Mouse (Mus musculus) left cerebral cortex, postnatal 36 days (tissue): ENCODE data around the gene Panx2. TPM values are rescaled to one million over a fixed set of nuclear protein-coding genes. Genes with fewer than 3 reads are reported as not detected.
A peak's percentile ranks its signal among the peaks of the same experiment; 100 is the strongest.

Source experiments
- DNase-seq, 2 experiments: peaks; one replicate each; pipeline ENCODE4 v3.0.0; 2021 to 2022; ENCODE audit warnings: low spot score in 2 of 2, mixed read lengths in 1 of 2
- intact Hi-C: fragments of 180-260 bp; cut with DNase I; formaldehyde crosslinking; loops from one replicate; pipeline ENCODE4 v1.15.1; 2025
- total RNA-seq, 2 experiments: library from RNA; stranded (reverse); gene quantifications; 2 replicates each; pipeline ENCODE4 v1.2.3; 2021

Gene Panx2
- total RNA-seq, 2 experiments from 2014 or later = 100 to 103 TPM

DNA sequence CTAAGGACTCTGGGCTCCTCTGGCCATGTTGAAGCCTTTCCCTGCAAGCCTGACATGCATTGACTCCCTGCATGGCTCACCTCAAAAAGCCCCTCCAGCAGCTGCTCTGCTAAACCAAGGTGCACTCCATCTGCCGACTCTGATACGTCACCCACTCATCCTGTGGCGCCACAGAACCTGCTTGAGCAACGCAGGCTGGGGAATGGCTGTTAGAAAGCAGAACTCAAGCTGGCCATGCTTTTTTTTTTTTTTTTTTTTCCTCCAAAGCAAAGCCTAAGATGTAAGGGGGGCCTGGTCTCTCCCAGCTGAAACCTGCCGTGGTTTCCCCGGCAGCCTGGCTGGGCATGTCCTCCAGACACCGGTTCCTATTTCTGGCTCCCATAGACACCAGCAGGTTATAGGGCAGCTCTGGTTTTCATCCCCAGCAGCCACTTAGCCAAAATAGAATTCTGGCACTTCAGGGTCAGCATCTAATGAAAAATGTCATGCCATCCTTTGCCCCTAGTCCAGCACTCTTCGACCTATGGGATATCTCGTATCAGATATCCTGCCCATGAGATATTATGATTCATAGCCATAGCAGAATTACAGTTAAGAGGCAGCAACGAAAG, 14.6 kb downstream of the Panx2 start:
- DNase-seq = no peak
- intact Hi-C loops = loop anchor here (2.0 kb wide), 1 partner anchor 13 kb away; no protein-coding TSS in a partner anchor

DNA sequence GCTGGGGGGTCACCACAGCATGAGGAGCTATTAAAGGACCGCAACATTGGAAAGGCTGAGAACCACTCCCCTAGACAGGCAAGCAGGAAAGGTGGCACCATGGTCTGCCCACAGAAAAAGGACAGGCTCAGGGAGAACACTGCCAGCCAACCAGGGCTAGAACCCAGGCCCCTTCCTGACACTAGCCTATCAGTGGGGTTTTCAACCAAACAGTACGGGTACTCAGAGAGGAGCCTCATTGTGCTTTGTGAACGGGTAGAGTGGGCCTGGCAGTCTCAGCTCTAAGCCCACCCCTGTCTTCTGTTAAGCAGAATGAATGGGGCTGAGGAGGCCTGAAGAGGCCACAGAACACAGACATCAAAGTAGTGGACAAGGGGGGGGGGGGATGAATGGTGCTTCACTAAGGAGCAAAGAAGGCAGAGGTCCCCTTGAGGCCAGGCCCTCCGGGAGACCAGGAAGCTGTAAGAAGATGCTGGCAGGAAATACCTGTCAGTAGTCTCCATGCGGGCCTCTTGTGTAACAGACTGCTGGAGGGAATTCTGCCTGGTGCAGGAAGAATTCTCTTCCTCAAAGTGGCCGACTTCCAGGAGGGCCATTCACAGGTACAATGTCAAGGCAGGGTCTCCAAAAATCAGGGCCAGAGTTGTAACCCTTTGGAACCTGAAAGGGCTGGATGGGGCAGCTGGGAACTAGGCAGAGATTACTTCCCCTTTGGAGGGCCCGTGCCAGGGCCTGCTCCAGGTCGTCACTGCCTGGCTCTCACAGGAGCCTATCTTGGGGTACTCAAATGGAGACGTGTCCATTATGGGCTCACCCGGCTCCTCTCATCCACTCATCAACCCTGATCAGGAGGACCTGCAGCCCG, 15.3 kb downstream of the Panx2 start, which contains the start of gene Trabd:
TSS of gene Trabd (plus strand) at position 512 of the 865 bp plus-strand sequence.
- DNase-seq = no peak
- intact Hi-C loops = loop anchor here (2.0 kb wide), 1 partner anchor 14 kb away; no protein-coding TSS in a partner anchor

DNA sequence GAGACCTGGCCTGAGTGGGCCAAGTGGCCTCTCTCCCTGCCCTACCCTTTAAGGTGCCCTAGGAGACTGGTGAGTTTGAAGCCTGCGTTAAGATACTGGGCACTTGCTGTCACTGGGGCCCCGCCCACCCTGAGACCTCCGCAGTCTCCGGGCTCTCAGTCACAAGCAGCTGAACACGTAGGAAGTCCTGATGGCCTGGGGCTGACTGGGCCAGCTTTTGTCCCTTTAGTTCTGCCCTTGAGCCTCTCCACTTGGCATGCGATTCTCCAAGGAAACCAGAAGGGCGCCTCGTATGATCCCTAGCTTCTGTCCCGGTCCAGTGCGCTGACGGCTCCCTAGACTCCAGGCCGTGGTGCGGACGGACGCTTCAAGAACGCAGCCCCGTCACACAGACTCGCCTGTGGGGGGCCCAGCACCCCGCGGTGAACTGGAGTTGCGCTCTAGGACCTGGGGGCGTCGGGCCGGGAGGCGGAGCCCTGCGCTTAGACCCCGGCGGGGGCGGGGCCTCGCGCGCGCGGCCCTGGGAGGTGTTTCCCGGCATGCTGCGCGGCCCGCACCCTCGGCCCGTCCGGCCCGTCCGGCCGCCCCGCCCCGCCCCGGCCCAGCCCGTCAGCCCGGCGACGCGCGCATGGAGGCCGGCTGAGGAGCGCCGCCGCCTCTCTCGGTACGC, 16.1 kb downstream of the Panx2 start:
- DNase-seq = peak; percentile 83 to 85
- intact Hi-C loops = loop anchor here (1.0 to 2.0 kb wide), 2 partner anchors 14 to 15 kb away; partner anchors contain the start of gene Selenoo

DNA sequence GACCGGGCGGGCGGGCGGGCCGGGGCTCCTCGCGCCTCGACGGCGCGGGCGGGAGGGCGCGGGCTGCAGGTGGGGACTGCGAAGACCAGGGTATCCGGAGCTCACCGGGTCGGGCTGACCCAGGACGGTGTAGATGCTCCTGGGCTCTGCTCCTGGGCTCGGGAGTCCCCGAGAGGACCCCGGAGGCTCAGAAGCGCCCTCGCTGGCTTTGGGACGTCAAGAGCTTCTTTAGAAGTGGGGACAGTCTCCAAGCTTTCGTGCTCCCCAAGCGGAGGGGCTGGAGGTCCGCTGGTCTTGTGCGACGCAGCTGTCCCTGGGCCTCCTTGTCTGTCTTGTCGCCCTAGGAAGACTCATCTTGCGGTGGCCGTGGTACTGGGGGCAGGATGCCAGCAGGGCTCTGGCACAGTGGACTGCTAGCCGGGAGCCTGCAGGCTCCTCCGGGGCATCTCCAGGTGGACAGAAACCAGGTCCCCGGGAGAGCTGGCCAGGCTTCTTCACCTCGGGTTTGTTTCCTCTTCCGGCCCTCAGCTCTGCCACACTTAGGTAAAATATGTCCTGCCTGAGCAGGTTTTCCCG, 16.7 kb downstream of the Panx2 start:
- intact Hi-C loops = loop anchor here (1.0 kb wide), 1 partner anchor 13 kb away; the partner anchor contains the start of gene Selenoo
- DNase-seq = peak; percentile 46 to 47

DNA sequence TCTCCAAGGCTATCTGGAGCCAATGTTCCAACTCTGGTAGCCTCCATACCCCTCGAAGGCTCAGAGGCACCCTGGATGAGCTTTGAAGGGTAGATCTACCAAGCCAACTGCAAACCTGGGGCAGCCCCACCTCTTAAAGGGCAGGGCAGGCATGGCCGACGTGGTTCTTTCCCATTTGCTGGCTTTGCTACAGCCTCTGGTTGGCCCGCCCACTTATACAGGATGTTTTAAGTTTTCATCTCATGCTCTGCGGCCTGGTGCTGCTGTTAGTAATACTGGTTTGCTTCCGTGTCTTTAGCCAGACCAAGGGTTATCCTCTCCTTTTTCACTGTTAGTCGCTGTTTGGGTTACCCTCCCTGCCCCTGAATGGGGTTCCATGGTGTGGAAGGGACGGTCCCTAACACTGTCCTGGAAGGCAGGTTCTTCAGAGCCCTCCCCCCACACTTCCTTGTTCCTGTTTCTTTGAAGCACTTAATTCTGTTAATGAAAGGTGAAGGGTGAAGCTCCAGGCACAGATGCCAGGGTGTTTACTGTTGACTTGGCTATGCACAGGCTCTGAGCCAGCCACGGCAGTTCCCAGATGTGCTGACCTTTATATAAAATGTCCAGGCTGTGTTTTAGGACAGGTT, 18.8 kb downstream of the Panx2 start:
- DNase-seq = no peak
- intact Hi-C loops = no loop called here

DNA sequence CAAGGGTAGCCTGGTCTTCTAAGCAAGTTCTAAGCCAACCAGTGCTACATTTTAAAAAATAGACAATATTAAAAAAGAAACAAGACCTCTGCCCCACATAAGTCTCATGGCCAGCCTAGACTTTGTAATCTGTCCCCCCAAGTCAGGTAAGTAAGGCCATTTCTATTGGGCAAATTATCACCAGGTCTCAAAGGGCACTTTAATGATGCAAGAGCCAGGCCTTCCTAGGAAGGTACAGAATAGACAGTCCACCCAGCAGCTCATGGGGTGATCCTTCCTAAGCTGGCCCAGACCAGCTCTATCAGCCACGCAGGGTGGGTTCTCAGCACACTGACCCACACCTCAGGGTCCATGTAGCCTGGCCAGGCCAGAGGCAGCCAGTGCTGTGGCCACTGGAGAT, 24.4 kb downstream of the Panx2 start:
- intact Hi-C loops = no loop called here

DNA sequence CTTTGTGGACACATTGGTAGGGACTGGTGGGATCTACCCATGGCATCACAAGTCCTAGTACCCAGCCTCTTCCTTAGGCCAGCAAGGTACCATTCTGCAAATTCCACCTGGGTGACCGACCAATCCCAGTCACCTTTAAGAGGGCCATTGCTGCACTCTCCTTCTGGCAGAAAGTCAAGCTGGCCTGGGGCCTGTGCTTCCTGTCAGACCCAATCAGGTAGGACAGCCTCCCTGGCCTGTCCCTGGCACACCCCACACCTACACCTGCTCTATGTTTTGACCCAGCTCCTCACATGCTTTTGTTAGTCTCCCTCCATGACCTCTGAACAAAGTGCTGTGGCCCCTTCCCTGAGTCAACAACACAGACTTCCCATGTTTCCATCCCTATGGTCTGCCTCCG, 25.3 kb downstream of the Panx2 start:
- DNase-seq = no peak
- intact Hi-C loops = no loop called here

More for the DNA sequence above, 24.4 kb downstream of the Panx2 start:
- no peak for DNase-seq

DNA sequence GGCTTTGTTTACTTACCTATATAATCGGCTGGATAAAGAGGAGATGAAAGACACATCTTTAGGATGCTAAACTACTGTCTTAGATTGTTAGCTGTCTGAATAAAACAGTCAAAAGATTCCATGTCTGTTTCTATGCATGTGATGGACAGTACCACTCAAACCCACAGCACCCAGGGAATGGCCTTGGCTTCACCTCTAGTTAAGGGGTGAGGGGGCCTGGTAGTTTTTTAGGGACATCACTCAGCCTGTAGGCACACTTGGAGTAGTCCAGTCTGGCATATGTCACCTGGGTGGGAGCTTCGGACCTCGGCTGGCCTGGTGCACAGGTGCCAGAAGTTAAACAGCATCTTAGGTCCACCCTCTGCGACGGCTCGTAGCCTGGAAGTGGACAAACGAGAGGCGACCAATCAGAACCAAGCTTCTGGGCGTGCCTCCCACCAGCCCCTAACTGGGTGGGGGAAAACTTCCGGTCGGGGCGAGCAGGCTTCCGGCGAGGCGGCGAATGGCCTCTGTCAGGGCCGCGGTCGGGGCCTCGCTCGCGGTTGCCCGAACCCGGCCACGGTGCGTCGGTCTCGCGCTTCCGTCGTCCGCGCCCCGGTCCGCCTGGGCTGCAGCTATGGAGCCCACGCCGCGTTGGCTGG, 29.2 kb downstream of the Panx2 start, which contains the start of gene Selenoo:
TSS of gene Selenoo (plus strand) at position 478 of the 641 bp plus-strand sequence.
- intact Hi-C loops = loop anchor here (1.0 kb wide), 1 partner anchor 12 kb away; no protein-coding TSS in a partner anchor
- DNase-seq = peak; percentile 89 to 92

DNA sequence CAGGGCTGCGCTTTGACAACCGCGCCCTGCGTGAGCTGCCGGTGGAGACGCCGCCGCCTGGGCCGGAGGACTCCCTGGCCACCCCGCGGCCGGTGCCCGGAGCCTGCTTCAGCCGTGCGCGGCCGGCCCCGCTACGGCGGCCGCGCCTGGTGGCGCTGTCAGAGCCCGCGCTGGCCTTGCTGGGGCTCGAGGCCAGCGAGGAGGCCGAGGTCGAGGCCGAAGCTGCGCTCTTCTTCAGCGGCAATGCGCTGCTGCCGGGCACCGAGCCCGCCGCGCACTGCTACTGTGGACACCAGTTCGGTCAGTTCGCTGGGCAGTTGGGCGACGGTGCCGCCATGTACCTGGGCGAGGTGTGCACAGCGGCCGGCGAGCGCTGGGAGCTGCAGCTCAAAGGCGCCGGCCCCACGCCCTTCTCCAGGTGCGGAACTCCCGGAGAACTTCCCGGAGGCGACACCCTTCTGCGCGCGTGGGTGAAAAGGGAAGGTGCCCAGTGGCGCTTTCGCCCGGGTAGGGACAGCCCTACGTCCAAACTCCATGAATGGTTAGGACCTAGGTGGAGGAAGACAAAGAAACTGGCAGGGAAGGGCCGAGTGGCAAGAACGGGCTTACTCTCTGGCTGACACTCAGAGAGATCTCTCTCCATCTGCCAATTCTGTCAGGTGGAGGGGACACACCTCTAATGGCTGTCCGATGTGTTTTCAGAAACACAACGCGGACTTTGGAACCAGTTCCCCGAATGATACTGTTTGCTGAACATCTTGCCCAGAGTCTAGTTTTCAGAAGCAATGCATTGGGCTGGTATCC, 29.9 kb downstream of the Panx2 start:
- intact Hi-C loops = loop anchor here (1.0 kb wide), 1 partner anchor 13 kb away; no protein-coding TSS in a partner anchor

DNA sequence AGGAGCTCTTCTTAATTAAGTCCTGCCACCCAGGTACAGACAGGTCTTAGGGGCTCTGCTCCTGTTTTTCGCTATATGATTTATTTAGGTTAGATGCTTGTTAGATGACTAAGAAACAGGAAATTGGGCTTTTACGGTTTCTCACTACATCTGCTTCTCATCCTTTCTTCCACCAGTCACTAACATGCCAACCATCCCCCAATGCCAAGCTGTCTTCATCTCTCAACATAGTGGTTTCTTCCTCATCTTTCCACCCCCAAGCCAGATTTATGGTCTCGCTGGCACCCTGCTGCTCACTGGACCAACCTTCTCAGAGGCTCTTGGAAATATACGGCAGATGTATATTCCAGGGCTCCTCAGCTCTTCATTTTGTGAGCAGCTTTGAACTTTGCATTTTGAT, 31.1 kb downstream of the Panx2 start:
- DNase-seq = no peak
- intact Hi-C loops = no loop called here

More for the DNA sequence above, 29.9 kb downstream of the Panx2 start:
- DNase-seq = no peak

DNA sequence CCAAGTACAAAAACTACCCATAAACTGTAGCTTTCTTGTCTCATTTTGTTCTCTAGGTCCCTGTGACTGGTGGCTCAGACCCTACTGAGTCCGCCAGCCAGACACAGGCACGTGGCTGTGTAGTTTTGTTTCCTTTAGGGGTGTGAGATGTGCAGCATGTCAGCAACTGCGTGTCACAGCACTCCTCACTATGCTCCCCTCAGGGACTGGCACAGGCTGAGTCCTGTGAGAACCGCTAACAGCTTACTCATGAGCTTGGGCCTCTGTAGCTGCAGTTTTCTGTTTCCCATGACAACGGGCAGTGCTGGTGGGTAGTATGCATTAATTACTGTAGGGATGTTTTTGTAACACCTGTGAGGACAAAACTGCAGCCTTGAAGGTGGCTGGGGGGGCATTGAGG, 32.6 kb downstream of the Panx2 start:
- intact Hi-C loops = no loop called here
- DNase-seq = no peak

DNA sequence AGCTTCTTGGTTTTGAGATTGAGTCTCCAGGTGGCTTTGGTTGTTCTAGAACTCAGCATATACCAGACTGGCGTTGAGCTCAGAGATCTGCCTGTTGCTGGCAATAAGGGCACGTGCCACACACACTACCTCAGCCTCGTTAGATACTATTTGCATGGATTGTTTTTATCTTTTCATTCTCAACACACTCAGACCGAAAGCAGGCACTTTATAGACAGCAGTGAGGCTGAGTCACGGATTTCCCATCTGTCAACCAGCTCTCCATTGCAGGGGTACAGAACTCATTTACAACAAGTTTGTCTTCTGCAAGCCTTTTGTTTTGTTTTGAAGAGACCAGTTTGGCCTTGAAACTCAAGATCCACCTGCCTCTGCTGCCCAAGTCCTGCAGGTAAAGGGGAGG, 37.9 kb downstream of the Panx2 start:
- intact Hi-C loops = no loop called here
- no peak for DNase-seq

DNA sequence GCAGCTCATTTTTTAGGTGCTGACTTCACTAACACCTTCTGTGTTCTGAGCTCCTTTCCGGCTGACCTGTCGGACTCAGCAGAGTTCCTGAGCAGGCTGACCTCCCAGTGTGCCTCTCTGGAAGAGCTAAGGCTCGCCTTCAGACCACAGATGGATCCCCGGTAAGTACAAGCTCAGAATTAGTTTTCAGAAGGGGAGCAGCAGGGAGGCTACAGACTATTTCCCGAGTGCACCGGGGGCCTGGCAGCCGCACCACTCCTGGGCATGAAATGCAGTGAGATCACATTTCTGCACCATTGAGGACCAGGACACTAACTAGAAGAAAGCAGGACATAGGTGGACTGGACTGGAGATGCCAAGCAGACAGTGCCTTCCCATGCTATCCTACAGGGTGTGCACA, 39.1 kb downstream of the Panx2 start:
- intact Hi-C loops = no loop called here
- no peak for DNase-seq

DNA sequence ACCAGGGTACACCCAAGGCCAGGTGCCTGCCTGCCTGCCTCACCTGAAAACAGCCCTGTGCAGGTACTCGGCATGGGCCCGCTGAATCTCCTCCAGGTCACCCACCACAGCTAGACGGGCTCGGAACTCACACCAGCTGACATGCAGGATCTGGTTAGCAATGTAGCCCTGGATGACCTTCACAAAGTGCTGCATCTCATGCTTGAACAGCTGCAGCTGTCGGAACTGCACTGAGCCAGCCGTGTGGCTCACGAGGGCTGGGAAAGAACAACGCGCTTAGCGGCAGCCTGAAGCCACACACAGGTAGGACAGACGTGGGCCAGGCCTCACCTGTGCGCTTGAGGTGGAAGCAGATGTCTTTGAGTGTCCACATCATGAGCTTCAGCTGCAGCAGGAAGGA, 41.3 kb downstream of the Panx2 start:
- DNase-seq = no peak
- intact Hi-C loops = no loop called here

DNA sequence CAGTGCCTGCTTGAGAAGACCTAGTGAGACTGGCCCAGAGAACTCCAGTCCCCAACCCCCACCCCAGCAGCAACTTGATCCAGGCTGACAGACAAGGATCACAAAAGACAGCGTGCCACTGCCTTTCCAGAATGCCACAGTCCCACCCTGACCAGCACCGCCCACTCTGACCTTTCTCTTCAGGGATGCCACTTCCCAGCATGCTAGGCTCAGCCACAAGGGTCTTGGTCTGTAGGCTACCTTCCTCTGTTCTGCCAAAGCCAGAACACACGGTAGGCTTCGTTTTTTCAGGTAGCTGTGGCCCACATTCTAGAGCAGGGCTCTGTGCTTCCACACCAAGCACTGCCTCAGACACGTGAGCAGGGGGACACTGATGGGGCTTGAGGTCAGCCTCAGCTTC, 43.1 kb downstream of the Panx2 start:
- no peak for DNase-seq
- intact Hi-C loops = no loop called here

DNA sequence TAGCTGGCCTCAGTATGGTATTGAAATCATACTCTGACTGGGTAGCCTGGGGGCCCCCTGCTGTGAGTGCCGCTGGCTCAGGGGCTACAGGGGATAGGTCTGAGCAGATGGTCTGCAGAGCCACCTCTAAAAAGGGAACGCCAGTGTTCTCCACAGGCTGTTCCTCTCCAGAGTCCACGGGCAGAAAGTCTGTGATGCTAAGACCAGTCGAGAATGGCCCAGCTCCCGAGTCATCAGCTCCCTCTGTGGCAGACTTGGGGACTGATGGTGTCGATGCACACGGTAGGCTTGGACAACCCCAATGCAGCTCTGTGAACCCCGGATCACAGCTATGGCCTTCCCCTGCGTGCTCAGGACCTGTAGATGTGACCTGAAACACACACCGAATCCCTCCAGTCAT, 44.4 kb downstream of the Panx2 start:
- DNase-seq = no peak
- intact Hi-C loops = no loop called here

DNA sequence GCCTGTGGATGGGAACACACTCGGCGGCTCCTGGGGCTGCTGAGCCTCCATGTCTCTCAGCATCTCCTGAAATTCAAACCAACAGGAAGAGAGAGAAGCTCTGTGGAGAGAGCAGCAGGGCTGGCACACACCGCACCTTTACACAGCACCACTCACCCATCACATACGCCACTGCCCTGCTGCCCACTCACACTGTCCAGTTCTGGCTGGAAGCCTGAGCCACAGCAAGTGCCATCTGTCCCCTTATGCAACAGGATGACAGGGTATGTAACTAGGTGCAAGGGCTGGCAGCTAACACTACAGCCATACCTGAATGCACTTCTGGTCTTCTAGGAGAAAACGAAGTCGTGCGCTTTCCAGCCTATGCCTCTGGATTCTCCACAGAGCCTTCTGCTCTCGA, 44.9 kb downstream of the Panx2 start:
- DNase-seq = peak; percentile 57 to 66
- intact Hi-C loops = no loop called here

DNA sequence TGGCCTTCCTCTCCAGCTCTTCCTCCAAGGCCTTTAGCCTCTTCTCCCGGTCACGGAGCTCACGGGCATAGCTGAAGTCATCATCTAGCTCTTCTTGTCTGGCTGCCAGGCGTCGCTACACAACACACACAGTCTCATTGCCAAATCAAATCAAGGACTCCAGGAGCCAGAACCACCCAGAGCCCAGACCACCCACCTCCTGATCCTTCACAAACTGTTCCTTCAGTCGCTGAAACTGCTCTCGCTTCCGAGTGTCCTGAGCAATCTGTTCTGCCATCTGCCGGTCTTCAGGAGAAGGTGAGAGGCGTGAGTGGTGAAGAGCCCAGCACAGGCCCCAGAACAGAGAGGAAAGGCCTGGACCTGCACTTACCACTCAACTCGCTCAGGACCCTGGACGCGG, 46.5 kb downstream of the Panx2 start:
- intact Hi-C loops = no loop called here
- DNase-seq = peak in 1 of 2 experiments; percentile 71
